Mouse (Mus musculus): ENCODE data around the gene Ttll1. TPM values are rescaled to one million over a fixed set of nuclear protein-coding genes. Genes with fewer than 3 reads are reported as not detected.

The Ttll1 gene
- 21.5 and 23.8 TPM in 2 replicates for polyA plus RNA-seq (2015; fragmentation: Nextera tagmentation; extraction: Ambion mirVana)

DNA sequence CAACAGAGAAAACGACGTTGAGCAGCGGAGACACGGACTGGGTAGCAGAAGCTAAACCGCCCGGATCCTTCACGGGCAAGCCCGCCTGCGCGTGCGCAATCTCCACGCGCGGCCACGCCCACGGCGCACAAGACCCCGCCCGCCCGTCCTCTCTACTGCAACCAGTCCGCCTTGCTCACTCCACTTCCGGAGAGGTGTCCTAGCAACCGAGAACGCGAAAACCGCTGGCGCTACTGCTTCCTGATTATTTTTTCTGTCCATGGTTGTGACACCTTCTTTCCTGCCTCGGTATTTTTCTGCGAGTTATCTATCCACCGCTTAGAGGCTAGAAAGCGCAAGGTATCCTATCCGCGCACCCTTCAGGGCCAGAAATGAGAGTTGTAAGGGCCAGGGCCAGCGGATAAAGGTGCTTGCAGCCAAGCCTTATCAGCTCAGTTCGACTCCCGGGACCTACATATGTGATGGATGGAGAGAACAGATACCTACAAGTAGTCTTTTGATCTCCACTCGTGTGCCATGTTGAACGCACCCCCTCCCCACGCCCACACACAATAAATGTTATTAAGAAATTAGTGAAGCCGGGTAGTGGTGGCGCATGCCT, at the start of gene Ttll1:
Gene Ttll1, minus strand, starts transcription at position 89 of the 601 bp plus-strand sequence.
- Histone ChIP-seq H3K27ac (replicated peaks) (peak within 1 kb of the TSS; percentile 75), H3K36me3 (no peaks in the 10 kb centered on the region), H3K4me3 (replicated peaks) (peak within 1 kb of the TSS; percentile 65), H3K4me2 (replicated peaks) (peak within 1 kb of the TSS; percentile 87), H3K4me1 (peaks cover 8% of the 10 kb centered on the region; the same call in 1 of the 2 replicates), H3K27me3 (no peaks in the 10 kb centered on the region), H3K9ac (peak within 1 kb of the TSS; percentile 54), H3K9me3 (replicated peaks) (no peaks in the 10 kb centered on the region)
- 11% methylated on average over 41 of the region's 41 CpGs for WGBS
- peak; percentile 93 for ATAC-seq (ENCODE audit: insufficient number of reproducible peaks, low FRiP score, low TSS enrichment, low read depth)

DNA sequence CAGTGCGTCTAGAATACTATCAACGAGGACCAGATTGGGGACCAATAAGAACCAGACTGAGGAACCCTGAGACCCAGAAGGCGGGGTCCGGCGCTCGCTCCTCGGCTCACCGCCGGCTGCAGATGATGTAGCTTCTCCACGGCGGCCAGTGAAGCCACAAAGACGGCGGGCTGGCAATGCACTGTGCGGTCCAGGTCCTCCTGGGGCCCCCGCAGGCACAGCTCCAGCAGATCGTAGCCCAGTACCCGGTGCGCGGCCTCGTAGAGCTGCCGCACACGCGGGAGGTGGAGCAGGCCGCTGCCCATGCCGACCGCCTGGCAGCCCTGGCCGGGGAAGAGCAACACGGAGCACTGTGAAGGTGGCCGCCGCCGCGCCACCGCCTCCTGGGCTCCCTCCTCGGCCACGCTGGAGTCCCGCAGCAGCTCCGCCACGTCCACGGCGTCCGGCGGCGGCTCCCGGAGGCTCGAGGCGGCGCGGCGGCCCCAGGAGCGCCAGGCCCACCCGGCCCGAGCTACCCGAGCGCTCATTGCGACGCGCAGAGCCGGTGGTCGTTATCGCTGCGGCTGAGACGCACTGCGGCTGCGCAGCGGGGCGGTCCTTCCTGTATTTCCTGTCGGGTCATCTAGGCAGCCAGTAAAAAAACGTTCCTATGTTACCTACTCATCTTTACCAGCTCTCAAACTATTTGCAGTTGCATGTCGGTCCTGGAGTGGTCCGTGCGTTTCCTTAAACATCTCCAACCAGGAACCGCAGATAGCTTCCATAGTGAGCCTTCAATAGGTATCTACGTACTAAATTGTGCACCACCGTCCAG, 44.7 kb upstream of the Ttll1 start:
- WGBS: under 1% methylated on average over 74 of the region's 74 CpGs
- H3K4me1 ChIP-seq: peaks cover 15% of the 10 kb centered on the region
- peaks cover 21% of the 10 kb centered on the region for H3K36me3 ChIP-seq
- peak; percentile 84 for ATAC-seq (ENCODE audit: insufficient number of reproducible peaks, low FRiP score, low TSS enrichment, low read depth)
- H3K4me2 ChIP-seq (replicated peaks): peak overlapping the region; percentile 86
- H3K27me3 ChIP-seq: no peaks in the 10 kb centered on the region
- no peaks in the 10 kb centered on the region for H3K9me3 ChIP-seq (replicated peaks)
- H3K27ac ChIP-seq (replicated peaks): peak overlapping the region; percentile 85
- peak overlapping the region; percentile 72 for H3K4me3 ChIP-seq (replicated peaks)
- peak overlapping the region; percentile 72 for H3K9ac ChIP-seq

DNA sequence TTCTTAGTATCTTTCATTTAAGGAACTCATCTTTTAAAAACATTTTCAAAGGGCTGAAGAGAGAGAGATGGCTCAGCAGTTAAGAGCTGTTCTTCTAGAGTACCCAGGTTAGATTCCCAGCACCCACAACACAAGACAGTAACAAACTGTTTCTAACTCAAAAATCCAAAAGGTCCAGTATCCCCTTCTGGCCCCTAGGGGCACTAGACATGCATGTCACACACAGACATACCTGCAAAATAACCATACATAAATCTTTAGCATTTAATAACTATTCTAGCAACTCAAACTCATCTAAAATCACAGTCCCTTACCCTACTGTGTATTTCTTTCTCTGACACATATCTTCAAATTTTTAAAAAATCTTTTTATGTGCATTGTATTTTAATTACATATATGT, 43.1 kb upstream of the Ttll1 start:
- Histone ChIP-seq H3K27ac (replicated peaks) (no peak overlapping the region), H3K4me3 (replicated peaks) (no peak overlapping the region), H3K36me3 (peaks cover 37% of the 10 kb centered on the region), H3K4me1 (peaks cover 15% of the 10 kb centered on the region), H3K27me3 (no peaks in the 10 kb centered on the region), H3K4me2 (replicated peaks) (no peak overlapping the region), H3K9ac (no peak overlapping the region), H3K9me3 (replicated peaks) (no peaks in the 10 kb centered on the region)
- no peak for ATAC-seq (ENCODE audit: insufficient number of reproducible peaks, low FRiP score, low TSS enrichment, low read depth)

DNA sequence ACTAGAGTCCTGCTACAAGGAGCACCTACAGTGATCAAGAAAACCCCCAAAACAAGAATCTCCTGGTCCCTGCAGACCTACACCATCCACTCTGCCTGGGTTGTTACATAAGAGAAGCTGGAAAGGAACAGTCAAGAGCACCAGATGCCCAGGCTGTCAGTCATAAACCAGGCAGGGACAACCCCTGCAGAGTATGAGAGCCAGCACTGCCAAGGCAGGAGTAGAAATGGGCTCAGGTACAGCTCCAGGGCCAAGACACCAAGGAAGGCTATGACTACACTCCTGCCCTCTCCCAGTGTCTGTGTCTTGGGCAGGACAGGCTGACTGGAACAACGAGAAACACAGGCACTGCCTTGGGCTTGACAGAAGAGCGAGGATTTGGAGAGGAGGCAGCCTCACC, 39.4 kb upstream of the Ttll1 start:
- H3K4me2 ChIP-seq (replicated peaks): no peak overlapping the region
- no peak overlapping the region for H3K4me3 ChIP-seq (replicated peaks)
- no peaks in the 10 kb centered on the region for H3K9me3 ChIP-seq (replicated peaks)
- 61% methylated on average over 2 of the region's 2 CpGs for WGBS
- H3K27me3 ChIP-seq: no peaks in the 10 kb centered on the region
- H3K4me1 ChIP-seq: peaks cover 11% of the 10 kb centered on the region
- ATAC-seq (ENCODE audit: insufficient number of reproducible peaks, low FRiP score, low TSS enrichment, low read depth): no peak
- no peak overlapping the region for H3K9ac ChIP-seq
- peaks cover 72% of the 10 kb centered on the region for H3K36me3 ChIP-seq
- H3K27ac ChIP-seq (replicated peaks): no peak overlapping the region

DNA sequence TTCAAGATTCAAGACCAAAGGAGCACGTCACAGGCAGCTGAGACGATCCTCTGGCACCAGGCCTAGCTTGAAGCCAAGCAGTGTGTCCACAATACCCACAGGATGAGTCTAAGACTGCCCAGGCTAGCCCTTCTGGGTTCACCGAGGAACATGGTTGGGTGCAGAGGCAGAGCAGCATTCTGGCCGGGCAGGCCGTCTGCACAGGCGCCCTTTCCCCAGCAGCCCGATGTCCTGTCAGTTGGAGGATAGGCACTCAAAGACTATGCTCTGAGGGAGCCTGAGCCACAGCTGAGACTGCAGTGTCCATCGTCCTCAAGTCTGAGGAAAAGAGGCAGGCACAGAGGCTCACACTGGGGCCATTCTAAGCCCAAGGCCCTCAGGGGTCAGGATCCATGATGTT, 36.5 kb upstream of the Ttll1 start:
- Histone ChIP-seq H3K27me3 (no peaks in the 10 kb centered on the region), H3K36me3 (peaks cover 66% of the 10 kb centered on the region), H3K9me3 (replicated peaks) (no peaks in the 10 kb centered on the region), H3K4me1 (no peaks in the 10 kb centered on the region), H3K9ac (no peak overlapping the region), H3K27ac (replicated peaks) (no peak overlapping the region), H3K4me2 (replicated peaks) (no peak overlapping the region), H3K4me3 (replicated peaks) (no peak overlapping the region)
- WGBS: 91% methylated on average over 8 of the region's 8 CpGs
- ATAC-seq (ENCODE audit: insufficient number of reproducible peaks, low FRiP score, low TSS enrichment, low read depth): no peak

DNA sequence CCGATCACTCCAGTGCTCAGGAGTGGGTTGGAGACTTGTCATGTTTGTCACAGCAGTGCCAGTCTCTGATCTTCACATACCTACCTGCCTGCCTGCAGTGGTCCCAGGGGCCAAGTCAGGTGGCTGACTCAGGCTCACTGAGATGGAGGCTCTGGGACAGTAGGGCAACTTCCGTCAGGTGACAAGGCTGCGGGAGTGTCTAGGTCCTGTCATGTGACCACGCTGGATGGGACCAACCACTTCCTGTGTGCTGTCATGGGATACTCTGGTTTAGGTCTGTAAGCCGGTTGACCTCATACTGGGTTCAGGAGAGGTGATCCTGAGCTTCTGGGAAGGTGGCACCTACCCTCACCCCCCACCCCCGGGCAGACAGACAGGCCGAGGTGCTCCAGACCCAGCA, 35.3 kb upstream of the Ttll1 start:
- no peak overlapping the region for H3K4me3 ChIP-seq (replicated peaks)
- H3K9ac ChIP-seq: no peak overlapping the region
- 93% methylated on average over 7 of the region's 7 CpGs for WGBS
- H3K27ac ChIP-seq (replicated peaks): no peak overlapping the region
- no peaks in the 10 kb centered on the region for H3K27me3 ChIP-seq
- no peaks in the 10 kb centered on the region for H3K4me1 ChIP-seq
- H3K36me3 ChIP-seq: peaks cover 57% of the 10 kb centered on the region
- no peak for ATAC-seq (ENCODE audit: insufficient number of reproducible peaks, low FRiP score, low TSS enrichment, low read depth)
- H3K4me2 ChIP-seq (replicated peaks): no peak overlapping the region
- H3K9me3 ChIP-seq (replicated peaks): no peaks in the 10 kb centered on the region

DNA sequence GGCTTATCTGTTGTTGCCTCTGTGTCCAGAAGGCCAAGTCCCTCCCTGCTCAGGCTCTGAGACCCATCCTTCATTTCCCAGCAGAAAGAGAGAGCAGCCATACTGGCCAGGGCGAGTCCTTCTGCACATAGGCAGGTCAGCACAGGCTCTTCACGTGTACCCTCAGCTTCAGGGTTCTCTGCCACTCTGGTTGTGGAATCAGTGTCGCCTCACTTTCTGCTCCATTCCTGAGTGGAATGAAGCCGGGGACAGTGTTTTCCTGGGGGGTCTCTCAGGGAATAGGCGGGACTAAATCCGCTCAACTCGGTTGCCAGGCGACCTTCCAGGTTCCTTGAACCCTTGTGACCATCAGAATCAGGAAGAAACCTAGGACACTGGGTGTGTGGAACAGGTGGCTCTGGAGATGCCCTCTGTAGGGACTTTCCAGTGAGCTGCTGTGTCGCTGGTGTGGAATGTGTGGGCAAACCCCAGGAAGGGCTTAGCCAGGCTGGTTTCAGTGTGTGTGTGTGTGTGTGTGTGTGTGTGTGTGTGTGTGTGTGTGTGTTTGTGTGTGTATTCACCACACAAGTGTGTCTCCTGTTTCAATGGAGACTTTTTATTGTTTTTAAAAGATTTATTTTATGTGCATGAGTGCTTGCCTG, 31.1 kb upstream of the Ttll1 start:
- H3K9me3 ChIP-seq (replicated peaks): no peaks in the 10 kb centered on the region
- H3K36me3 ChIP-seq: peaks cover 15% of the 10 kb centered on the region
- H3K4me2 ChIP-seq (replicated peaks): no peak overlapping the region
- no peak overlapping the region for H3K4me3 ChIP-seq (replicated peaks)
- H3K4me1 ChIP-seq: no peaks in the 10 kb centered on the region
- no peak overlapping the region for H3K9ac ChIP-seq
- no peak for ATAC-seq (ENCODE audit: insufficient number of reproducible peaks, low FRiP score, low TSS enrichment, low read depth)
- H3K27me3 ChIP-seq: no peaks in the 10 kb centered on the region
- WGBS: 71% methylated on average over 9 of the region's 9 CpGs
- H3K27ac ChIP-seq (replicated peaks): no peak overlapping the region

DNA sequence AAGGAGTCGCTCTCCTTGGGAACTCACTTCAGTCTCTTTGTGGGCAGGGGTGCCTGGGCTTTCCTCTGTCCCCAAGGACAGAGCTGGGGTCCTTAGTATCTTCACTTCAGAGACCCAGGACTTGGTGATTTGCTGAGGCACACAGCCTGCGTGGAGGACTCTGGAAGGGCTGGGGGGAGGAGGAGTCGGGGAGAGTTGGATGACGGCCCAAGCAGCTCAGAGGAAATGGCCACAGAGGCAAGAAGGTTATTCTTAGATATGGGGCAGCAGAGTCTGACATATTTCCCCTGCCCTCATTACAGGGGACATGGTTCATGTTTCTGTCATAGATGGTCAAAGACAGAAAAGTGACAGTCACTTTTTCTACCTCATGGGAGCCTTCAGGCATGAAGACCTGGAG, 29.2 kb upstream of the Ttll1 start:
- 46% methylated on average over 4 of the region's 4 CpGs for WGBS
- no peaks in the 10 kb centered on the region for H3K27me3 ChIP-seq

DNA sequence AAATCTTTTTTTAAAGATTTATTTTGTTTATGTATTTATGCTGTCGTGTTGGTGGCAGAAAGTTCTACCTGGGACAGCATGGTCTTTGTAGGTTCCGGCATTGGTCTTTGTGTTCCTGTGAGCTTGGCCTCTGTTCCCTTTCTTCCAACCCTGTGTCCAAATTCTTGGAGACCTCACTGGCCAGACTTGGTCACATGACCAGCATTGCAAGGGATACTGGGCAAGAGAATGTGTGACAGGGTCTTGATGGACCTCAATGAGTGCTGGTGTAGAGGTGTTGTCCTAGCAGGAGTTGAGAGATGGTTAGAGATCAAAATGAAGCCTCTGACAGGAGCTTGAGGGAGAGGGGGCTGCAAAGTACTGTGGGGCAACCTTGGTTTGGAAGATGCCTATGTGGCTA, 28.2 kb upstream of the Ttll1 start:
- ATAC-seq (ENCODE audit: insufficient number of reproducible peaks, low FRiP score, low TSS enrichment, low read depth): no peak
- Histone ChIP-seq H3K4me1 (0 out of 2 replicates have a peak, but pooled peaks cover 5% of the 10 kb centered on the region), H3K4me3 (replicated peaks) (no peak overlapping the region), H3K27ac (replicated peaks) (no peak overlapping the region), H3K36me3 (no peaks in the 10 kb centered on the region), H3K4me2 (replicated peaks) (no peak overlapping the region), H3K27me3 (no peaks in the 10 kb centered on the region), H3K9me3 (replicated peaks) (no peaks in the 10 kb centered on the region), H3K9ac (no peak overlapping the region)
- 93% methylated on average over 2 of the region's 2 CpGs for WGBS

More for the DNA sequence above, 29.2 kb upstream of the Ttll1 start:
- Histone ChIP-seq H3K4me3 (replicated peaks) (no peak overlapping the region), H3K27ac (replicated peaks) (no peak overlapping the region), H3K36me3 (no peaks in the 10 kb centered on the region), H3K4me1 (0 out of 2 replicates have a peak, but pooled peaks cover 5% of the 10 kb centered on the region), H3K9me3 (replicated peaks) (no peaks in the 10 kb centered on the region), H3K9ac (no peak overlapping the region), H3K4me2 (replicated peaks) (no peak overlapping the region)
- no peak for ATAC-seq (ENCODE audit: insufficient number of reproducible peaks, low FRiP score, low TSS enrichment, low read depth)

DNA sequence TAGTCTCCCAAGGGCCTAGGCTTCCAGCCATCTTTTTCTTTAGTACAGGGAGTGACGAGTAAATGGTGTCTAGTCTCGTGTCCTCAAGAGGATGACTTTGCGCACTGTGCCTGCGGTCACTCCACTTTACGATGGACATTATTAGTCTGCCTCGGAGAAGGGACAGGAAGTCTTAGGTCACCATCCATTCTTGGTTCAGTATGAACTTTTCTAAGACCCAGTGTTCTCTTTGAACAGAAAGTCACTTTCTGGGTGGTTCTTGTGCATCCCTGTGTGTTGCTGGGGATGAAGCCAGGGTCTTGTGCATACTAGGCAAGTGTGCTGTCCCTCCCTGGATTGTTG, 25.2 kb upstream of the Ttll1 start:
- no peak overlapping the region for H3K4me3 ChIP-seq (replicated peaks)
- 81% methylated on average over 6 of the region's 6 CpGs for WGBS
- no peak for ATAC-seq (ENCODE audit: insufficient number of reproducible peaks, low FRiP score, low TSS enrichment, low read depth)
- H3K4me1 ChIP-seq: 0 out of 2 replicates have a peak, but pooled peaks cover 5% of the 10 kb centered on the region
- H3K4me2 ChIP-seq (replicated peaks): no peak overlapping the region
- no peaks in the 10 kb centered on the region for H3K27me3 ChIP-seq
- H3K27ac ChIP-seq (replicated peaks): no peak overlapping the region
- no peaks in the 10 kb centered on the region for H3K36me3 ChIP-seq
- no peak overlapping the region for H3K9ac ChIP-seq
- H3K9me3 ChIP-seq (replicated peaks): no peaks in the 10 kb centered on the region

Data from embryonic facial prominence, embryonic 15.5 days (tissue).